In genomic region chr7:27552931-27553513, GRCm38 (mm10) we compare ENCODE assay signal across 7 mouse cellular contexts. TPM values are rescaled to one million over a fixed set of nuclear protein-coding genes. Genes with fewer than 3 reads are reported as not detected.
DNase-seq lines count a peak whose midpoint lies in the region; ATAC-seq lines count a peak whose summit lies in the region.

Gene Pld3, minus strand, starts transcription at chr7:27553218.
Gene 2310022A10Rik, plus strand, starts transcription at chr7:27553233.

- no peaks in the 10 kb centered on the region for H3K27me3 ChIP-seq in intestine, embryonic 16.5 days (replicated peaks; ENCODE audit: control insufficient read depth, insufficient read depth, low read length)
- no peaks in the 10 kb centered on the region for H3K27me3 ChIP-seq in midbrain, embryonic 11.5 days (ENCODE audit: control insufficient read depth, insufficient read depth, low read length)

- no peaks in the 10 kb centered on the region for H3K36me3 ChIP-seq in intestine, embryonic 16.5 days (ENCODE audit: control insufficient read depth, insufficient read depth, low read length)
- H3K36me3 ChIP-seq in midbrain, embryonic 11.5 days (ENCODE audit: control insufficient read depth, insufficient read depth, low read length): no peaks in the 10 kb centered on the region

- intact Hi-C loops in left cerebral cortex, postnatal 36 days (cut with DNase I): no loop called here

- peaks cover 10% of the 10 kb centered on the region for H3K4me1 ChIP-seq in intestine, embryonic 16.5 days (ENCODE audit: control insufficient read depth, insufficient read depth, low read length)
- H3K4me1 ChIP-seq in midbrain, embryonic 11.5 days (ENCODE audit: control insufficient read depth, insufficient read depth, low read length): peaks cover 10% of the 10 kb centered on the region

- DNase-seq in adrenal gland, adult 8-10 months: peak; percentile 97
- peak; percentile 94 for DNase-seq in embryo, embryonic 9.5 days (ENCODE audit: extremely low spot score)
- peak; percentile 89 to 93 for DNase-seq in gastrocnemius, postnatal 4 days (ENCODE audit: low spot score in 2 of 2)
- DNase-seq in left cerebral cortex, postnatal 36 days (ENCODE audit: low spot score in 2 of 2): peak; percentile 97 to 98
- peak; percentile 98 for DNase-seq in midbrain, embryonic 11.5 days (ENCODE audit: low spot score, missing footprints)
- DNase-seq in skeletal muscle tissue, adult 2 months (ENCODE audit: low read depth, low spot score): peak; percentile 97

- peak within 1 kb of the TSS; percentile 75 for H3K4me2 ChIP-seq in intestine, embryonic 16.5 days (ENCODE audit: low read depth, low read length)
- H3K4me2 ChIP-seq in midbrain, embryonic 11.5 days: peak within 1 kb of the TSS; percentile 80

- H3K27ac ChIP-seq in intestine, embryonic 16.5 days (ENCODE audit: low read length): peak within 1 kb of the TSS; percentile 28; the same call in 1 of the 2 replicates
- H3K27ac ChIP-seq in midbrain, embryonic 11.5 days (ENCODE audit: low read depth, low read length): peak within 1 kb of the TSS; percentile 25; the same call in 1 of the 2 replicates

- H3K9ac ChIP-seq in intestine, embryonic 16.5 days (ENCODE audit: low read depth, low read length): peak within 1 kb of the TSS; percentile 83
- peak within 1 kb of the TSS; percentile 73 for H3K9ac ChIP-seq in midbrain, embryonic 11.5 days (ENCODE audit: low read length)

- ATAC-seq in intestine, embryonic 16.5 days: peak; percentile 100
- peak; percentile 99 for ATAC-seq in midbrain, embryonic 11.5 days (ENCODE audit: low FRiP score)

- no peaks in the 10 kb centered on the region for H3K9me3 ChIP-seq in intestine, embryonic 16.5 days (ENCODE audit: control insufficient read depth, low read length)
- no peaks in the 10 kb centered on the region for H3K9me3 ChIP-seq in midbrain, embryonic 11.5 days (ENCODE audit: control insufficient read depth, low read length)

- WGBS in intestine, embryonic 16.5 days: under 1% methylated on average over 41 of the region's 41 CpGs
- WGBS in midbrain, embryonic 11.5 days: 1% methylated on average over 41 of the region's 41 CpGs

- peak within 1 kb of the TSS; percentile 81 for H3K4me3 ChIP-seq in intestine, embryonic 16.5 days (ENCODE audit: low read length)
- H3K4me3 ChIP-seq in midbrain, embryonic 11.5 days (ENCODE audit: low read depth, low read length): peak within 1 kb of the TSS; percentile 82

RNA-seq across cellular contexts. Expression of gene Pld3, which starts in this region (rescaled TPM):
- 100 to 1,000 TPM; 135 to 205 (median 166) TPM for total RNA-seq in adrenal gland, adult 8-10 months (2022)
- total RNA-seq in gastrocnemius, postnatal 4 days (2021): 10 to 100 TPM; 45.0 to 47.7 TPM
- 65.6 and 73.0 TPM in 2 replicates for polyA plus RNA-seq in intestine, embryonic 16.5 days (2015; fragmentation: Nextera tagmentation; extraction: Ambion mirVana)
- 100 to 1,000 TPM; 818 to 936 TPM for total RNA-seq in left cerebral cortex, postnatal 36 days (2021)
- polyA plus RNA-seq in midbrain, embryonic 11.5 days (2014; fragmentation: Nextera tagmentation; extraction: Ambion mirVana): 62.5 and 63.5 TPM in 2 replicates

RNA-seq across cellular contexts. Expression of gene 2310022A10Rik, which starts in this region (rescaled TPM):
- total RNA-seq in adrenal gland, adult 8-10 months (2022): 10 to 100 TPM; 21.6 to 23.8 (median 22.0) TPM
- 100 to 1,000 TPM; 100 to 115 TPM for total RNA-seq in gastrocnemius, postnatal 4 days (2021)
- polyA plus RNA-seq in intestine, embryonic 16.5 days (2015; fragmentation: Nextera tagmentation; extraction: Ambion mirVana): 21.5 and 21.8 TPM in 2 replicates
- total RNA-seq in left cerebral cortex, postnatal 36 days (2021): 10 to 100 TPM; 29.4 to 31.1 TPM
- 24.6 and 26.5 TPM in 2 replicates for polyA plus RNA-seq in midbrain, embryonic 11.5 days (2014; fragmentation: Nextera tagmentation; extraction: Ambion mirVana)

Comparison
In these comparisons a context has a peak if more than half of its experiments do, and no peak if none do; other contexts are left out.
1. Peak in every context shown above with its lines: DNase-seq, ATAC-seq, H3K4me3 ChIP-seq and H3K27ac ChIP-seq.